Mouse (Mus musculus): Measurements from ENCODE around the gene Rfesd. TPM values are rescaled to one million over a fixed set of nuclear protein-coding genes. Genes with fewer than 3 reads are reported as not detected.

Rfesd gene
- 18.7 and 21.2 TPM in 2 replicates for polyA plus RNA-seq (2014; fragmentation: Nextera tagmentation; extraction: Ambion mirVana)

GRCm38 (mm10) chr13:76017974-76018843 is at the start of gene Rfesd:
Gene Rfesd, minus strand, starts transcription at chr13:76018719.
- under 1% methylated on average over 50 of the region's 50 CpGs for WGBS
- Histone ChIP-seq H3K4me1 (replicated peaks; ENCODE audit: control insufficient read depth, insufficient read depth, low read length) (peaks cover 12% of the 10 kb centered on the region), H3K4me3 (replicated peaks; ENCODE audit: low read length) (peak within 1 kb of the TSS; percentile 75), H3K27ac (peak within 1 kb of the TSS; percentile 96), H3K9me3 (ENCODE audit: control insufficient read depth, low read length) (no peaks in the 10 kb centered on the region), H3K9ac (peak within 1 kb of the TSS; percentile 91), H3K36me3 (replicated peaks; ENCODE audit: control insufficient read depth, insufficient read depth) (no peaks in the 10 kb centered on the region), H3K4me2 (replicated peaks) (peak within 1 kb of the TSS; percentile 73), H3K27me3 (ENCODE audit: control insufficient read depth, insufficient read depth, low read length) (no peaks in the 10 kb centered on the region)
- DNase-seq (ENCODE audit: low spot score), result peak; percentile 99
- ATAC-seq (ENCODE audit: low FRiP score), result peak; percentile 100

DNA sequence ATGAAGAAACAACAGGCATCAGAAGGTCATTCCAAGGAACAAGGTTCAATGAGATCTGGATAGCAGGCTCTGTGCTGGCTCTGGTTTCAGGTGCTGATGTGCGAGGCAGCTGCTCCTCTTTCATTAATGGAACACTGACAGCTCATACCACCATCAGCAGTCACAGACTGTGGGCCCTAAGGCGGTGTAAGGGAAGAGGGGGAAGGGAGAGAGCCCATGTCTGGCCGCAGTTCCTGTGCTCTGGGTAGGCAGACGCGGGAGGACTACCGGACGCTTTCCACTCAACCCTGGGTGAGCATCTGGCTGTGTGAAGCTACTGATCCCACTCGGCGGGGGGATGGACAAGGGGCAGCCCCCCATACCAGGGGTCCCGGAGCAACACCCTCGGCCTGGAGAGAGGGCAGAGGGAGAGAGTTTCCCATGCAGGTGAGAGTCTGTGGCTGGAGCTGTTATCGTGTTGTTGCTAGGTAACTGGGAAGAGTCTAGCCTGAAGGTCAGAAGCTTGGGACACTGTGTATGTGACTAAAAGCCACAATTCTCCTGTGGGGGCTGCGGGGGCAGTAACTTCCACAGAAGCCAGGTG is 45.9 kb upstream of the Rfesd start:
- Histone ChIP-seq H3K4me2 (replicated peaks) (no peak overlapping the region), H3K27ac (no peak overlapping the region), H3K4me1 (replicated peaks; ENCODE audit: control insufficient read depth, insufficient read depth, low read length) (no peaks in the 10 kb centered on the region), H3K4me3 (replicated peaks; ENCODE audit: low read length) (no peak overlapping the region), H3K27me3 (ENCODE audit: control insufficient read depth, insufficient read depth, low read length) (no peaks in the 10 kb centered on the region), H3K9ac (no peak overlapping the region), H3K36me3 (replicated peaks; ENCODE audit: control insufficient read depth, insufficient read depth) (peaks cover 8% of the 10 kb centered on the region; the same call in 1 of the 2 replicates), H3K9me3 (ENCODE audit: control insufficient read depth, low read length) (no peaks in the 10 kb centered on the region)
- 83% methylated on average over 13 of the region's 13 CpGs for WGBS
- ATAC-seq (ENCODE audit: low FRiP score), result peak; percentile 40; the same call in 1 of the 2 replicates
- DNase-seq (ENCODE audit: low spot score), result no peak

DNA sequence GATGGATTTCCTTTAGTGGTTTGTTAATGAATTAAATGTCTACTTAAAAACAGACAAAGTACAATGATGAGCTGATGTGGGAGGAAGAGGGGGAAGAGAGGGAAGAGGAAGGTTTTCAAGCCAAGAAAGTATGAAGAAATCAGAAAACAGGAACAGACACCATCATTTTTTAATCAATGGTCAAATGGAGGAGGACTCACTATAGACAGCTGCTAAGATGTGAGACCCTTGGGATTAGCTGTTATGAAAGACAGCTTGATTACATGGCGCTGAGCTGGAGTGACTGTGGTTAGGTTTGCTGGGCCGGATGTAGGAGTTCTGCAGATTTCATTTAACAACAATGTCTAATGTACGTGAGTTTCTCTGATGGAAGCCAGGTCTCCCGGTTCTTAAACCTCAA is 45.0 kb upstream of the Rfesd start:
- Histone ChIP-seq H3K36me3 (replicated peaks; ENCODE audit: control insufficient read depth, insufficient read depth) (peaks cover 8% of the 10 kb centered on the region; the same call in 1 of the 2 replicates), H3K4me1 (replicated peaks; ENCODE audit: control insufficient read depth, insufficient read depth, low read length) (no peaks in the 10 kb centered on the region), H3K27me3 (ENCODE audit: control insufficient read depth, insufficient read depth, low read length) (no peaks in the 10 kb centered on the region), H3K4me2 (replicated peaks) (no peak overlapping the region), H3K27ac (no peak overlapping the region), H3K9ac (no peak overlapping the region), H3K9me3 (ENCODE audit: control insufficient read depth, low read length) (no peaks in the 10 kb centered on the region), H3K4me3 (replicated peaks; ENCODE audit: low read length) (no peak overlapping the region)
- DNase-seq (ENCODE audit: low spot score) (no peak), ATAC-seq (ENCODE audit: low FRiP score) (no peak)
- 92% methylated on average over 4 of the region's 4 CpGs for WGBS

GRCm38 (mm10) chr13:76062569-76062968 is 44.0 kb upstream of the Rfesd start:
- H3K27me3 ChIP-seq (ENCODE audit: control insufficient read depth, insufficient read depth, low read length), result peaks cover 7% of the 10 kb centered on the region; the same call in 1 of the 2 replicates
- 97% methylated on average over 3 of the region's 3 CpGs for WGBS

GRCm38 (mm10) chr13:76062126-76062525 is 43.6 kb upstream of the Rfesd start:
- WGBS, result 91% methylated on average over 3 of the region's 3 CpGs
- H3K27me3 ChIP-seq (ENCODE audit: control insufficient read depth, insufficient read depth, low read length), result peaks cover 7% of the 10 kb centered on the region; the same call in 1 of the 2 replicates

More at GRCm38 (mm10) chr13:76062569-76062968, 44.0 kb upstream of the Rfesd start:
- DNase-seq (ENCODE audit: low spot score) (no peak), ATAC-seq (ENCODE audit: low FRiP score) (no peak)
- Histone ChIP-seq H3K4me3 (replicated peaks; ENCODE audit: low read length) (no peak overlapping the region), H3K27ac (no peak overlapping the region), H3K9me3 (ENCODE audit: control insufficient read depth, low read length) (no peaks in the 10 kb centered on the region), H3K4me1 (replicated peaks; ENCODE audit: control insufficient read depth, insufficient read depth, low read length) (no peaks in the 10 kb centered on the region), H3K4me2 (replicated peaks) (no peak overlapping the region), H3K36me3 (replicated peaks; ENCODE audit: control insufficient read depth, insufficient read depth) (peaks cover 8% of the 10 kb centered on the region; the same call in 1 of the 2 replicates), H3K9ac (no peak overlapping the region)

GRCm38 (mm10) chr13:76059591-76059990 is 41.1 kb upstream of the Rfesd start:
- no peak for DNase-seq (ENCODE audit: low spot score)
- H3K9me3 ChIP-seq (ENCODE audit: control insufficient read depth, low read length), result no peaks in the 10 kb centered on the region
- H3K4me1 ChIP-seq (replicated peaks; ENCODE audit: control insufficient read depth, insufficient read depth, low read length), result no peaks in the 10 kb centered on the region
- no peak overlapping the region for H3K9ac ChIP-seq
- no peak overlapping the region for H3K4me2 ChIP-seq (replicated peaks)
- peaks cover 11% of the 10 kb centered on the region; the same call in 1 of the 2 replicates for H3K27me3 ChIP-seq (ENCODE audit: control insufficient read depth, insufficient read depth, low read length)
- 0 out of 2 replicates have a peak, but pooled peaks cover 3% of the 10 kb centered on the region for H3K36me3 ChIP-seq (replicated peaks; ENCODE audit: control insufficient read depth, insufficient read depth)
- no peak overlapping the region for H3K4me3 ChIP-seq (replicated peaks; ENCODE audit: low read length)
- 90% methylated on average over 4 of the region's 4 CpGs for WGBS
- no peak for ATAC-seq (ENCODE audit: low FRiP score)
- no peak overlapping the region for H3K27ac ChIP-seq

More at GRCm38 (mm10) chr13:76062126-76062525, 43.6 kb upstream of the Rfesd start:
- ATAC-seq (ENCODE audit: low FRiP score) (no peak), DNase-seq (ENCODE audit: low spot score) (no peak)
- H3K9me3 ChIP-seq (ENCODE audit: control insufficient read depth, low read length), result no peaks in the 10 kb centered on the region
- no peak overlapping the region for H3K9ac ChIP-seq
- peaks cover 8% of the 10 kb centered on the region; the same call in 1 of the 2 replicates for H3K36me3 ChIP-seq (replicated peaks; ENCODE audit: control insufficient read depth, insufficient read depth)
- no peak overlapping the region for H3K27ac ChIP-seq
- no peak overlapping the region for H3K4me2 ChIP-seq (replicated peaks)
- H3K4me3 ChIP-seq (replicated peaks; ENCODE audit: low read length), result no peak overlapping the region
- no peaks in the 10 kb centered on the region for H3K4me1 ChIP-seq (replicated peaks; ENCODE audit: control insufficient read depth, insufficient read depth, low read length)

- no peaks in the 10 kb centered on the region for H3K9me3 ChIP-seq (ENCODE audit: control insufficient read depth, low read length)
- DNase-seq (ENCODE audit: low spot score) (no peak), ATAC-seq (ENCODE audit: low FRiP score) (no peak)
- H3K27ac ChIP-seq, result no peak overlapping the region
- no peak overlapping the region for H3K9ac ChIP-seq
- no peaks in the 10 kb centered on the region for H3K4me1 ChIP-seq (replicated peaks; ENCODE audit: control insufficient read depth, insufficient read depth, low read length)
- peaks cover 29% of the 10 kb centered on the region for H3K27me3 ChIP-seq (ENCODE audit: control insufficient read depth, insufficient read depth, low read length)
- H3K4me3 ChIP-seq (replicated peaks; ENCODE audit: low read length), result no peak overlapping the region
- H3K36me3 ChIP-seq (replicated peaks; ENCODE audit: control insufficient read depth, insufficient read depth), result no peaks in the 10 kb centered on the region
- WGBS, result 73% methylated on average over 10 of the region's 10 CpGs
- peak overlapping the region; percentile 98; the same call in 1 of the 2 replicates for H3K4me2 ChIP-seq (replicated peaks)
Measured at GRCm38 (mm10) chr13:76057267-76058069, 38.9 kb upstream of the Rfesd start.

- H3K9me3 ChIP-seq (ENCODE audit: control insufficient read depth, low read length), result no peaks in the 10 kb centered on the region
- ATAC-seq (ENCODE audit: low FRiP score), result no peak
- 0 out of 2 replicates have a peak within 1 kb of the TSS, but pooled peaks have one; percentile 3 for H3K27ac ChIP-seq
- no peak for DNase-seq (ENCODE audit: low spot score)
- 12% methylated on average over 10 of the region's 10 CpGs for WGBS
- peak within 1 kb of the TSS; percentile 53 for H3K4me3 ChIP-seq (replicated peaks; ENCODE audit: low read length)
- H3K9ac ChIP-seq, result peak within 1 kb of the TSS; percentile 61
- no peaks in the 10 kb centered on the region for H3K36me3 ChIP-seq (replicated peaks; ENCODE audit: control insufficient read depth, insufficient read depth)
- H3K4me2 ChIP-seq (replicated peaks), result peak within 1 kb of the TSS; percentile 98
- H3K27me3 ChIP-seq (ENCODE audit: control insufficient read depth, insufficient read depth, low read length), result peaks cover 29% of the 10 kb centered on the region
- H3K4me1 ChIP-seq (replicated peaks; ENCODE audit: control insufficient read depth, insufficient read depth, low read length), result no peaks in the 10 kb centered on the region
Measured at GRCm38 (mm10) chr13:76056896-76057266, 38.4 kb upstream of the Rfesd start, which contains the start of gene Gpr150. Gene Gpr150, minus strand, starts transcription at chr13:76056996.
